Mouse (Mus musculus) ES-E14 (cell line): ENCODE data around the gene Tnfrsf23. TPM values are rescaled to one million over a fixed set of nuclear protein-coding genes. Genes with fewer than 3 reads are reported as not detected.

Source experiments
- DNase-seq: peaks from one replicate; pipeline ENCODE4 v3.0.0-alpha.2; 2013; ENCODE audit warnings: low read depth, low spot score
- H3K27ac ChIP-seq: 2 replicates; pipeline ENCODE4 v1.5.1; 2012; ENCODE audit warnings: low read depth, mild to moderate bottlenecking, low read length, moderate library complexity, mixed read lengths; ENCODE audit not compliant: poor library complexity, insufficient read depth, severe bottlenecking
- H3K36me3 ChIP-seq: 2 replicates; pipeline ENCODE4 v1.6.1; 2012; ENCODE audit warnings: mild to moderate bottlenecking, low read length, moderate library complexity, mixed read lengths; ENCODE audit not compliant: control insufficient read depth, poor library complexity, insufficient read depth, severe bottlenecking
- H3K4me1 ChIP-seq, 2 experiments: fragments of 150-350 bp in 1 of 2; sonication (generic) in 1 of 2; 2 replicates each; pipeline ENCODE4 v1.6.1; 2012; ENCODE audit warnings: low read length in 2 of 2, mild to moderate bottlenecking in 1 of 2, mixed read lengths in 1 of 2; ENCODE audit not compliant: control insufficient read depth in 2 of 2, insufficient read depth in 2 of 2, poor library complexity in 1 of 2
- H3K4me3 ChIP-seq, 2 experiments: fragments of 150-350 bp in 1 of 2; sonication (generic) in 1 of 2; 2 replicates each; pipeline ENCODE4 v1.5.1; 2012; ENCODE audit warnings: low read length in 2 of 2, low read depth in 1 of 2, mild to moderate bottlenecking in 1 of 2, mixed read lengths in 1 of 2; ENCODE audit not compliant: insufficient read depth in 1 of 2, poor library complexity in 1 of 2, severe bottlenecking in 1 of 2
- H3K9ac ChIP-seq: 2 replicates; pipeline ENCODE4 v1.6.1; 2012; ENCODE audit warnings: low read depth, mild to moderate bottlenecking, low read length, mixed read lengths; ENCODE audit not compliant: poor library complexity, insufficient read depth, severe bottlenecking
- H3K9me3 ChIP-seq: fragments of 150-350 bp; sonication (generic); 2 replicates; pipeline ENCODE4 v1.6.1; 2012; ENCODE audit warnings: low read depth, mild to moderate bottlenecking, low read length; ENCODE audit not compliant: control insufficient read depth, insufficient read depth
- CHD2 ChIP-seq: IDR thresholded peaks from 2 replicates; pipeline ENCODE4 v1.6.1; 2014; ENCODE audit warnings: mild to moderate bottlenecking, low read depth, low read length, inconsistent platforms
- HCFC1 ChIP-seq: IDR thresholded peaks from 2 replicates; pipeline ENCODE4 v1.6.1; 2012; ENCODE audit warnings: low read length, inconsistent platforms, borderline replicate concordance; ENCODE audit not compliant: insufficient read depth
- MAFK ChIP-seq: IDR thresholded peaks from 2 replicates; pipeline ENCODE4 v1.6.1; 2014; ENCODE audit warnings: mild to moderate bottlenecking, low read depth, low read length, inconsistent platforms; ENCODE audit not compliant: insufficient read depth
- ZC3H11A ChIP-seq: IDR thresholded peaks from 2 replicates; pipeline ENCODE4 v1.6.1; 2012; ENCODE audit warnings: low read depth, mild to moderate bottlenecking, inconsistent platforms, low read length, borderline replicate concordance
- ZNF384 ChIP-seq: IDR thresholded peaks from 2 replicates; pipeline ENCODE4 v1.6.1; 2012; ENCODE audit warnings: low read depth, low read length, inconsistent platforms
- in situ Hi-C, 2 experiments: fragments of 600-800 bp; cut with MboI; formaldehyde crosslinking; loops; one replicate each; pipeline ENCODE4 v1.15.1; 2025; ENCODE audit warnings: low sequenced_read_pairs in 2 of 2, inconsistent platforms in 1 of 2; ENCODE audit not compliant: unreplicated experiment in 2 of 2
- total RNA-seq: library from RNA; depleted of rRNA; stranded (reverse); fragments of 300-350 nt; gene quantifications from 2 replicates; pipeline ENCODE4 v1.2.3, GENCODE M21; 2012

Gene Tnfrsf23
- total RNA-seq, 1 experiment: 3.0 TPM

GRCm38 (mm10) chr7:143631503-143631902, 54.2 kb downstream of the Tnfrsf23 start:
- no peak overlapping the region for H3K9ac ChIP-seq
- TF ChIP-seq CHD2 (no peak), ZNF384 (no peak), MAFK (no peak), HCFC1 (no peak), ZC3H11A (no peak)
- no peaks in the 10 kb centered on the region for H3K9me3 ChIP-seq
- H3K27ac ChIP-seq: no peak overlapping the region
- peaks cover 2% of the 10 kb centered on the region; the same call in 1 of the 2 replicates for H3K36me3 ChIP-seq
- no peak for DNase-seq
- in situ Hi-C loops: no loop called here
- H3K4me1 ChIP-seq: no peaks in the 10 kb centered on the region
- no peak overlapping the region for H3K4me3 ChIP-seq

GRCm38 (mm10) chr7:143629501-143629900, 56.2 kb downstream of the Tnfrsf23 start:
- H3K9ac ChIP-seq: no peak overlapping the region
- no peaks in the 10 kb centered on the region for H3K9me3 ChIP-seq
- in situ Hi-C loops: no loop called here
- no peaks in the 10 kb centered on the region for H3K36me3 ChIP-seq
- no peak for TF ChIP-seq ZNF384
- TF ChIP-seq HCFC1: no peak
- TF ChIP-seq MAFK: no peak
- no peak for TF ChIP-seq CHD2
- no peak for TF ChIP-seq ZC3H11A
- H3K4me3 ChIP-seq: no peak overlapping the region
- no peak overlapping the region for H3K27ac ChIP-seq
- no peak for DNase-seq
- H3K4me1 ChIP-seq: no peaks in the 10 kb centered on the region

GRCm38 (mm10) chr7:143628540-143628939, 57.1 kb downstream of the Tnfrsf23 start, which contains the start of gene Tnfrsf26:
Tnfrsf26 (minus strand) TSS chr7:143628722.
- Histone ChIP-seq H3K9ac (no peak within 1 kb of the TSS), H3K4me1 (no peaks in the 10 kb centered on the region), H3K36me3 (no peaks in the 10 kb centered on the region), H3K4me3 (no peak within 1 kb of the TSS), H3K9me3 (no peaks in the 10 kb centered on the region), H3K27ac (no peak within 1 kb of the TSS)
- TF ChIP-seq HCFC1 (no peak), CHD2 (no peak), ZC3H11A (no peak), MAFK (no peak), ZNF384 (no peak)
- in situ Hi-C loops: no loop called here
- no peak for DNase-seq

- Histone ChIP-seq H3K4me1 (no peaks in the 10 kb centered on the region), H3K27ac (no peak overlapping the region), H3K4me3 (no peak overlapping the region), H3K9me3 (no peaks in the 10 kb centered on the region), H3K9ac (no peak overlapping the region), H3K36me3 (no peaks in the 10 kb centered on the region)
- in situ Hi-C loops: no loop called here
- no peak for DNase-seq
- TF ChIP-seq ZNF384 (peak; percentile 73), MAFK (no peak)
Measured at GRCm38 (mm10) chr7:143627555-143628286, 58.0 kb downstream of the Tnfrsf23 start.

- in situ Hi-C loops: no loop called here
- H3K9ac ChIP-seq: no peak overlapping the region
- no peaks in the 10 kb centered on the region for H3K9me3 ChIP-seq
- no peaks in the 10 kb centered on the region for H3K36me3 ChIP-seq
- H3K4me1 ChIP-seq: no peaks in the 10 kb centered on the region
- DNase-seq: no peak
- H3K4me3 ChIP-seq: no peak overlapping the region
- TF ChIP-seq ZNF384 (no peak), MAFK (no peak), HCFC1 (no peak), ZC3H11A (no peak), CHD2 (no peak)
- no peak overlapping the region for H3K27ac ChIP-seq
Measured at GRCm38 (mm10) chr7:143626178-143626577, 59.5 kb downstream of the Tnfrsf23 start.
